Mouse (Mus musculus): ENCODE results near the gene Brap.

- TF ChIP-seq POLR2A (IDR thresholded peaks at IDR 0.05; ENCODE audit: insufficient read depth, low read depth, low read length) (no peak), CTCF (IDR thresholded peaks at IDR 0.05; ENCODE audit: insufficient read depth, low read depth, low read length) (no peak)
Observed at GRCm38 (mm10) chr5:121703341-121703740, 43.0 kb downstream of the Brap start.
